Mouse (Mus musculus) myocyte (in vitro differentiated cells): ENCODE measurements around the gene Lrmda.

ENCODE experiments used
- MYOG ChIP-seq, 3 experiments: IDR thresholded peaks; one replicate each; pipeline ENCODE4 v1.6.1; 2011; ENCODE audit warnings: control low read depth in 2 of 3, low read depth in 2 of 3, mild to moderate bottlenecking in 2 of 3; ENCODE audit not compliant: insufficient read length in 2 of 3, control insufficient read depth in 1 of 3, insufficient read depth in 1 of 3
- POLR2A ChIP-seq: IDR thresholded peaks from one replicate; pipeline ENCODE4 v1.6.1; 2011; ENCODE audit warnings: low read depth, mild to moderate bottlenecking, control low read depth, moderate library complexity; ENCODE audit not compliant: insufficient read length
- TCF12 ChIP-seq: IDR thresholded peaks from one replicate; pipeline ENCODE4 v1.6.1; 2011; ENCODE audit warnings: mild to moderate bottlenecking, control low read depth; ENCODE audit not compliant: poor library complexity, insufficient read depth, severe bottlenecking

DNA sequence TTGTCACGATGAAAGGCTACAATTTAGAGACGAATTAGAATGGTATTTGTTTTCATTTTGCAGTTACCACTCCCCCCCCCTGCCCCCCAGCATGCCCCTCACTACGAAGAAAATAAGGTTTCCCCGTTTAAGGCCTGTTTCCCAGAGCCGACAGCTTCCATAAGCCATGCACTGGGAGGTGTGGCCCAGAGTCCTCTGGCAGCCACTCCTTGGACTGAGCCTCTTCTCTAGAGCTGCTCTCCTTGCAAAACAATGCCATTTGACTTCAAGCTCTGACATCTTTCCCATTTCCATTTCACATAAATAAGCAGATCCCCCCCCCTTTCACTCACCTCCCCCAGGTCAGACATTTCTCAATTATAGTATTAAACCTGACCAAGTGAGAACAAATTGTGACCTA is 654.1 kb downstream of the Lrmda start:
- TF ChIP-seq POLR2A: no peak
- TF ChIP-seq TCF12: no peak
- no peak for TF ChIP-seq MYOG (IDR thresholded peaks at IDR 0.05; ENCODE audit: control insufficient read depth in 1 of 3, insufficient read depth in 1 of 3, insufficient read length in 2 of 3, low read depth in 2 of 3)
